Mouse (Mus musculus): Measurements from ENCODE around the gene Tardbp.
A peak's percentile ranks its signal among the peaks of the same experiment; 100 is the strongest.

GRCm38 (mm10) chr4:148646616-148647015 lies 19.8 kb upstream of the Tardbp start:
- TF ChIP-seq POLR2A (IDR thresholded peaks at IDR 0.05; ENCODE audit: control insufficient read depth in 1 of 2, insufficient read depth in 1 of 2, low read depth in 1 of 2, low read length in 2 of 2, poor library complexity in 1 of 2) = no peak
- TF ChIP-seq CTCF (IDR thresholded peaks at IDR 0.05 in 2 of 3, conservative IDR thresholded peaks at IDR 0.05 in 1 of 3; ENCODE audit: control insufficient read depth in 1 of 3, insufficient read depth in 1 of 3, low read depth in 2 of 3, low read length in 3 of 3, poor library complexity in 1 of 3, severe bottlenecking in 1 of 3) = no peak
- TF ChIP-seq ELF1 (IDR thresholded peaks at IDR 0.05; ENCODE audit: low read depth, low read length) = no peak
- no peak for TF ChIP-seq ZC3H11A (IDR thresholded peaks at IDR 0.05; ENCODE audit: low read depth, low read length)
- TF ChIP-seq POLR2AphosphoS2 (IDR thresholded peaks at IDR 0.05; ENCODE audit: low read length) = no peak
- TF ChIP-seq ZKSCAN1 (IDR thresholded peaks at IDR 0.05; ENCODE audit: low read depth, low read length) = no peak
- no peak for TF ChIP-seq RAD21 (IDR thresholded peaks at IDR 0.05; ENCODE audit: low read depth, low read length)
- no peak for TF ChIP-seq ETS1 (IDR thresholded peaks at IDR 0.05; ENCODE audit: low read depth, low read length)
- 0 out of 4 replicates have a peak, but pooled peaks have one; percentile 22 to 31 for TF ChIP-seq EP300 (IDR thresholded peaks at IDR 0.05; ENCODE audit: low read depth in 1 of 2, low read length in 2 of 2)
- TF ChIP-seq MXI1 (IDR thresholded peaks at IDR 0.05; ENCODE audit: low read depth, low read length) = peak; percentile 45; the same call in 1 of the 2 replicates
- TF ChIP-seq CHD2 (IDR thresholded peaks at IDR 0.05; ENCODE audit: low read length) = no peak
- TF ChIP-seq MAZ (IDR thresholded peaks at IDR 0.05; ENCODE audit: low read depth, low read length) = no peak
- no peak for TF ChIP-seq MYB (IDR thresholded peaks at IDR 0.05; ENCODE audit: low read depth, low read length)
- TF ChIP-seq MAX (IDR thresholded peaks at IDR 0.05; ENCODE audit: low read length) = peak; percentile 33; the same call in 1 of the 2 replicates

All from MEL (cell line).